Mouse (Mus musculus) kidney, adult 2 months (tissue): ENCODE results near the gene Mrln. TPM values are rescaled to one million over a fixed set of nuclear protein-coding genes. Genes with fewer than 3 reads are reported as not detected.

Experiments used
- DNase-seq: peaks from one replicate; pipeline ENCODE4 v3.0.0; 2021
- H3K27ac ChIP-seq: fragments of 200-500 bp; 2 replicates; pipeline ENCODE4 v1.5.1; 2012; ENCODE audit warnings: low read depth, low read length, control low read depth, inconsistent platforms; ENCODE audit not compliant: insufficient read depth
- H3K27me3 ChIP-seq: fragments of 200-500 bp; replicated peaks from 2 replicates; pipeline ENCODE4 v1.6.1; 2012; ENCODE audit warnings: mild to moderate bottlenecking, moderate library complexity, low read length, inconsistent platforms; ENCODE audit not compliant: control insufficient read depth, insufficient read depth
- H3K36me3 ChIP-seq: fragments of 200-500 bp; 2 replicates; pipeline ENCODE4 v1.6.1; 2012; ENCODE audit warnings: mild to moderate bottlenecking, moderate library complexity, low read length, inconsistent platforms; ENCODE audit not compliant: control insufficient read depth, insufficient read depth
- H3K4me1 ChIP-seq: fragments of 200-500 bp; 2 replicates; pipeline ENCODE4 v1.6.1; 2011; ENCODE audit warnings: low read length; ENCODE audit not compliant: control insufficient read depth, insufficient read depth
- H3K4me3 ChIP-seq: fragments of 200-500 bp; 2 replicates; pipeline ENCODE4 v1.5.1; 2011; ENCODE audit warnings: mild to moderate bottlenecking, low read depth, low read length, control low read depth; ENCODE audit not compliant: insufficient read depth
- CTCF ChIP-seq: fragments of 200-500 bp; conservative IDR thresholded peaks from 2 replicates; pipeline ENCODE4 v1.5.1; 2011; ENCODE audit warnings: low read depth, mild to moderate bottlenecking, control low read depth, low read length, moderate library complexity, mixed read lengths; ENCODE audit not compliant: insufficient read depth, insufficient read length
- POLR2A ChIP-seq: fragments of 200-500 bp; IDR thresholded peaks from one replicate; pipeline ENCODE4 v1.6.1; 2011; ENCODE audit warnings: low read depth, low read length, control low read depth
- WGBS: fragments of 180-500 bp; shearing (Covaris S2); methylation state at CpG from one replicate; pipeline ENCODE4 v1.1.7; 2018; 5-methylcytosine and 5-hydroxymethylcytosine counted together
- polyA plus RNA-seq: library from polyadenylated mRNA; depleted of rRNA; stranded (reverse); fragments of >200 nt; gene quantifications from 2 replicates; pipeline ENCODE4 v1.2.3, GENCODE M21; 2012; rRNA removed

Gene Mrln
- 1.0 and 2.5 TPM in 2 replicates for polyA plus RNA-seq

GRCm38 (mm10) chr10:70204505-70205399 is at the start of gene Mrln:
Gene Mrln (plus strand): TSS chr10:70204664.
- Histone ChIP-seq H3K4me1 (peaks cover 7% of the 10 kb centered on the region; the same call in 1 of the 2 replicates), H3K4me3 (no peak within 1 kb of the TSS), H3K36me3 (no peaks in the 10 kb centered on the region), H3K27ac (no peak within 1 kb of the TSS), H3K27me3 (no peaks in the 10 kb centered on the region)
- peak; percentile 67 for DNase-seq
- TF ChIP-seq POLR2A, result no peak
- TF ChIP-seq CTCF, result no peak
- WGBS, result 30% methylated on average over 17 of the region's 17 CpGs

- H3K27me3 ChIP-seq, result no peaks in the 10 kb centered on the region
- 78% methylated on average over 3 of the region's 3 CpGs for WGBS
- H3K4me1 ChIP-seq, result no peaks in the 10 kb centered on the region
- peak; percentile 68 for TF ChIP-seq CTCF
- TF ChIP-seq POLR2A, result no peak
- DNase-seq, result peak; percentile 52
- no peak overlapping the region for H3K27ac ChIP-seq
- H3K36me3 ChIP-seq, result no peaks in the 10 kb centered on the region
- no peak overlapping the region for H3K4me3 ChIP-seq
Observed at GRCm38 (mm10) chr10:70156431-70157165, 47.9 kb upstream of the Mrln start.

- H3K27me3 ChIP-seq, result no peaks in the 10 kb centered on the region
- no peaks in the 10 kb centered on the region; the same call in 1 of the 2 replicates for H3K4me1 ChIP-seq
- TF ChIP-seq POLR2A (no peak), CTCF (no peak)
- no peak overlapping the region for H3K27ac ChIP-seq
- H3K36me3 ChIP-seq, result no peaks in the 10 kb centered on the region
- no peak overlapping the region for H3K4me3 ChIP-seq
- WGBS, result 81% methylated on average over 12 of the region's 12 CpGs
- no peak for DNase-seq
Observed at GRCm38 (mm10) chr10:70159651-70160320, 44.7 kb upstream of the Mrln start.

DNA sequence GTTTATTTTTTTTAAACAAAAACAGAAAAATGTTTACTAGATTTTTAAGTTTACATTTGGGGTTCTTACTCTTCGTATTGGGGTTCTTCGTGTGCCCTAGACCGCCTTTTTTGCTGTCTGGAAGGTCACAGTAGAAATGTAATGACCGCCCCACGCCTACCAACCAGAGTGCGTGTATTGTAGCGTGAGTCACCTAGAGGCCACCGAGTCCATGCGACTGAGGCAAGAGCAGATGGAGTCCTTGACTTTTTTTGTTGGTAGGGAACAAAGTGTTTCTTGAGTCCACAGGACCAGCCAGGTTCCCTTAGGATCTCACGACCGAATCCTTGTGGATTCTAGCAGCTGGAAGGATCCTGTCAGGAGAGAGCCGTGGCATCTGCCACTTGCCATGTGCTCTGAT is 43.7 kb upstream of the Mrln start:
- Histone ChIP-seq H3K27me3 (no peaks in the 10 kb centered on the region), H3K27ac (no peak overlapping the region), H3K36me3 (no peaks in the 10 kb centered on the region), H3K4me3 (no peak overlapping the region), H3K4me1 (no peaks in the 10 kb centered on the region; the same call in 1 of the 2 replicates)
- TF ChIP-seq CTCF (no peak), POLR2A (no peak)
- WGBS, result 94% methylated on average over 12 of the region's 12 CpGs
- no peak for DNase-seq

- no peaks in the 10 kb centered on the region for H3K27me3 ChIP-seq
- no peak for TF ChIP-seq POLR2A
- TF ChIP-seq CTCF, result no peak
- no peaks in the 10 kb centered on the region; the same call in 1 of the 2 replicates for H3K4me1 ChIP-seq
- no peaks in the 10 kb centered on the region for H3K36me3 ChIP-seq
- 81% methylated on average over 14 of the region's 14 CpGs for WGBS
- H3K4me3 ChIP-seq, result no peak overlapping the region
- no peak overlapping the region for H3K27ac ChIP-seq
- no peak for DNase-seq
Observed at GRCm38 (mm10) chr10:70161504-70161903, 43.0 kb upstream of the Mrln start.

DNA sequence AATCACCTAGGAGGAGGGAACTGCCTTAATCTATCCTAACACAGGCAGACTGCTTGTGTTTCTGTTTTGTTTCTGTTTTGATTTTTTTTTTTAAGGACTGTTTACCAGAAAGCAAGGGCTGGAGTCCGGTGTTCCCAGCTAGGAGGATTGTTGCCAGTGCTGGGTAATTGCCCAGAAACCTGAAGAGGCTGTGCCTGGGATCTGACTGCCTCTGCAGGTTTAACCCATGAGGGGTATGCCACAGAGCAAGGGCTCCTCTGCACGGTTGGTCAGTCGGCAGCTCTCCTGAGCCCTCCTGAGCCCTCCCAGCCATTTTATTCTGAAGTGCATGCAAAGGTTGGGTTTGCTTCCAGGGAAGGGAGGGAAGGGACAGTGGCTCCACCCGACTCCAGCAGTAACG is 40.8 kb upstream of the Mrln start:
- Histone ChIP-seq H3K4me3 (no peak overlapping the region), H3K36me3 (no peaks in the 10 kb centered on the region), H3K27me3 (no peaks in the 10 kb centered on the region), H3K4me1 (no peaks in the 10 kb centered on the region; the same call in 1 of the 2 replicates), H3K27ac (no peak overlapping the region)
- 38% methylated on average over 5 of the region's 5 CpGs for WGBS
- TF ChIP-seq CTCF (no peak), POLR2A (no peak)
- DNase-seq, result no peak
